Mouse (Mus musculus): ENCODE measurements at regions not wholly inside any gene's neighbourhood (a gene's known extent, or its start where the extent isn't known, plus 50 kb on each side); places are given as distances from the start of the nearest gene placed in this dataset.

DNA sequence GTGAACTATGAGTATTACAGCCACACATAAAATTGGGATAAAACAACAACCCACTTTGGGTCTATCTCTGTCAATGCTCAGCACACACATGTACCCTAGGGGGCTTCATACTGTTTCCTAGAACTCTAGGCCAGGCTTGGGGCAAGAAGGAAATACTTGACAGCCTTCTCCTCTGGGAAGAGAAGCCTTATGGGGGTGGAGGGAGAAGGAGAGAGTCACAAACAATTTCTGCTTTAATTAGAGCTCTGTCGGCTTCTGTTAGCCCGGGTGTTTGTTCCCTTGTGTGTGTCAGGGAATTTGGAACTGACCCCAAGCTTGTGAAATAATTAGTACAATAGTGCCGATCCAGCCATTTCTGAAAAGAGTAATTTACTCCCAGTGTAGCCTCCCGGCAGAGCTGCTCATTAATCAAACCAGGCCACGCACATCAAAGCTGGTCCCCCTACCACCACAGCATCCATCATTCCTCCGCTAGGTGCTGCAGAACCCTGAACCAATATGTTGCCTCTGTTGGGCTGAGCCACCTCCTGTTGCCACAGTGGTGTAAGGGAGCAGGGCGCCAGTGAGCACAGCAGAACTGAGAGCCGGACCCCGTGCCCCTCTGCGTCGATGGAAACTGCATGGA is 307.3 kb downstream of the Tmem114 start:
- TF ChIP-seq EP300 (optimal IDR thresholded peaks at IDR 0.05) (no peak), CTCF (IDR thresholded peaks at IDR 0.05; ENCODE audit: low read depth) (no peak)
- H3K36me3 ChIP-seq (ENCODE audit: control insufficient read depth, insufficient read depth, low read length): no peaks in the 10 kb centered on the region
- no peak overlapping the region for H3K9ac ChIP-seq (ENCODE audit: low read length)
- no peaks in the 10 kb centered on the region for H3K27me3 ChIP-seq (ENCODE audit: control insufficient read depth, insufficient read depth, low read length)
- no peak overlapping the region for H3K4me3 ChIP-seq (ENCODE audit: low read depth, low read length)
- no peaks in the 10 kb centered on the region for H3K9me3 ChIP-seq (ENCODE audit: control insufficient read depth, low read length)
- H3K4me1 ChIP-seq (replicated peaks; ENCODE audit: control insufficient read depth, insufficient read depth): no peaks in the 10 kb centered on the region
- H3K4me2 ChIP-seq (replicated peaks; ENCODE audit: low read depth): no peak overlapping the region
- H3K27ac ChIP-seq (replicated peaks): no peak overlapping the region
- DNase-seq (ENCODE audit: low spot score) (no peak), ATAC-seq (ENCODE audit: low FRiP score, low TSS enrichment) (no peak)
- whole genome bisulfite sequencing: 45% methylated on average over 11 of the region's 11 CpGs

DNA sequence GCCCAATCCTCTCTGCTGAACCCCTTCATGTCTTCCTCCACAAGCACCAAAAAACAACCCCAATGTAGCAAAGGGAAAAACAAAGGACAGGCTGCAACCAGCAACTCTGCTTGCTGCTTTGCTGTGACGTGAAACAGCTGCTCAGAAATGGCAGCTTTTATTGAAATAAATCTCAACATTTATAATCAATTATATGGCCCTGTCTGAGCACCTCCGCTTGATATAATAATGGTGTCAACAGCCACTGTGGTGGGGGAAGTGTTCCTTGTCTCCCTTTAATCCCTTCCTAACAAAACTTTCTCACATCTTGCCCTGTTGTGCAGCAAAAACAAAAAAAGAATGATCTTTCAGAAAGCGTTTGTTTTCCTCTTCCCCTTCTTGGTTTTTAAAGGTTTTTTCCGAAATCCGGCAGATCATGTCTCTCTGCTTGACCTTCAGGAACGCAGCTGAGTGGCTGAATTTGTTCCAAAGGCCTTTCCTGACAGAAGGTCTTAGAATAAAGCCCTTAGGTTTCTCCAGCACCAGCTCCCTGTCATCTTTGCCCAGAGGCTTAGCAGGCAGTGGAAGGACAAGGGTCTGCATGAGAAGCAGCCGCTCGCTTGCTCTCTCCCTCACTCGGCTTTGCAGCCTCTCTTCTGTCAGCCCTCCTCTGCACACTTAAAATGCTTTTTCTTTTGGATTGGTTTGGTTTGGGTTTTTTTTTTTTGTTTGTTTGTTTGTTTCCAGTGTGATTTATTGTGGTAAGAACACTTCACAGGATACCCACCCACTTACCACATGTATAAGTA is 313.4 kb downstream of the Tmem114 start:
- Histone ChIP-seq H3K4me2 (replicated peaks; ENCODE audit: low read depth) (no peak overlapping the region), H3K27ac (replicated peaks) (no peak overlapping the region), H3K27me3 (ENCODE audit: control insufficient read depth, insufficient read depth, low read length) (no peaks in the 10 kb centered on the region), H3K4me1 (replicated peaks; ENCODE audit: control insufficient read depth, insufficient read depth) (no peaks in the 10 kb centered on the region), H3K4me3 (ENCODE audit: low read depth, low read length) (no peak overlapping the region), H3K36me3 (ENCODE audit: control insufficient read depth, insufficient read depth, low read length) (no peaks in the 10 kb centered on the region), H3K9ac (ENCODE audit: low read length) (no peak overlapping the region), H3K9me3 (ENCODE audit: control insufficient read depth, low read length) (no peaks in the 10 kb centered on the region)
- TF ChIP-seq CTCF (IDR thresholded peaks at IDR 0.05; ENCODE audit: low read depth): no peak
- no peak for TF ChIP-seq EP300 (optimal IDR thresholded peaks at IDR 0.05)
- 39% methylated on average over 9 of the region's 9 CpGs for WGBS
- DNase-seq (ENCODE audit: low spot score) (no peak), ATAC-seq (ENCODE audit: low FRiP score, low TSS enrichment) (no peak)

DNA sequence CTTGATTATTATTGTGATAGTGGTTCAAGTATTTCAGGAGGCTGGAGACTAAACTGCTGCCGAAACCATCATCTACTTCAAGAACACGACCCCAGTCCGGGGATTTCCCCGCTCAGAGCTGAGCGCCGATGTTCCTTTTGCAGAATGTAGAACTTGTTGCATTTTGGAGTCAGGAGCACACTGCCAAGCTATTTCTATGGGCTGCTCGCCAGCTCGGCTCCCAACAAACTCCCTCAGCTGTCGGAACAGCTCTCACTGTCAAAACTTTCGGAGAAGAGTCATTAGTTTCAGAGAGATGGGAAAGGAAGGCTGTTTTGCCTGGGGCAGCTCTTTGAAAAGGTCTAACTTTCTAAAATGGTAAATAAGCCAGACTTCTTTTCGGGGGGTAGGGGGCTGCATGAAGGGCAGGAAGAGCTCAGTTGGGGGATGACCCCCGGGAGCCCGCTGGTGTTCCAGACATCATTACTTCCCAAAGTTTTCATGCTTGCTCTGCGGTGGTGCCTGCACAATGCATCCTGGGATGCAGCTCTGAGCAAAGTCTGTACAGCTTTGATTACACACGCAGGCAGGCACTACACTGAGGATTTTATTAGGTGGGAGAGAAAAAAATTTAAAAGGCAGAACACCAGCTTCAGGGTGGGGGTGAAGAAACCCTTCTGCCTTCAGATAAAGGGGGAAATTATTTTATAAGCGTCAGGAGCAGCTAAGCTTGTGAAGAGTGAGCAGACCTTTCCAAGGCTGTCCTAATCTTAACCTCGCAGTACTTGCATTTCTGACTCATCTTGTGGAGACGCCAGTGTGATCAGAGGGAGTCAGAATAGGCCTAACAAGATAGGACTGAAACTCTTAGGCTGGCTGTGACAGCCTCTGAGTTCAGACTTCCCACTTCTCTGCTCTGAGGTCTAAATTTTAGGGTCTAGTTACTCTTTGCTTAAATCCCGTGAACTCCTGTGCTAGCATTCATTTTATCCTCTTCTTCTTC is 316.5 kb downstream of the Tmem114 start:
- Histone ChIP-seq H3K36me3 (ENCODE audit: control insufficient read depth, insufficient read depth, low read length) (no peaks in the 10 kb centered on the region), H3K4me1 (replicated peaks; ENCODE audit: control insufficient read depth, insufficient read depth) (no peaks in the 10 kb centered on the region)

DNA sequence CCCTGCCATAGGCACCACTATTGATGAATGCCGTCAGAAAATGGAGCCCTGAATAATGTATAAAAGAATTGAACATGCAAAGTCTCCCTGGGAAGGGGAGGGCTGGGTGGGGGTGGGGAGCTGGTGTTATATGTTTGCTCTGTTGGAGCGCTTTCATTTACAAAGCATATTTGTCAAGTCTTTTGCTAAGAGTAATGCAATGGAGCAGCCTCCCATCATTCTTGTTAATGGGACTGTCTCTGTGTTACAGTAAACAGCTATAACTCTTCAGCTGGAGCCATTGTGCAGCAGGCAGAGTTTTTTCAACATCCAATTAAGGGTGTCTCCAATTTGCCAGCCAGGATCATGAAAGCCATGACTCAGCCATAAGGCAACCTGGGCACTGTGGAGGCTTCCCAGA is 345.9 kb downstream of the Tmem114 start:
- Histone ChIP-seq H3K27me3 (ENCODE audit: control insufficient read depth, insufficient read depth, low read length) (no peaks in the 10 kb centered on the region), H3K36me3 (ENCODE audit: control insufficient read depth, insufficient read depth, low read length) (no peaks in the 10 kb centered on the region), H3K4me3 (ENCODE audit: low read depth, low read length) (no peak overlapping the region), H3K4me1 (replicated peaks; ENCODE audit: control insufficient read depth, insufficient read depth) (no peaks in the 10 kb centered on the region), H3K4me2 (replicated peaks; ENCODE audit: low read depth) (no peak overlapping the region), H3K9me3 (ENCODE audit: control insufficient read depth, low read length) (no peaks in the 10 kb centered on the region), H3K27ac (replicated peaks) (no peak overlapping the region), H3K9ac (ENCODE audit: low read length) (no peak overlapping the region)
- TF ChIP-seq CTCF (IDR thresholded peaks at IDR 0.05; ENCODE audit: low read depth): no peak
- no peak for TF ChIP-seq EP300 (optimal IDR thresholded peaks at IDR 0.05)
- WGBS: 66% methylated on average over 2 of the region's 2 CpGs
- no peak for DNase-seq (ENCODE audit: low spot score)
- no peak for ATAC-seq (ENCODE audit: low FRiP score, low TSS enrichment)

More for the DNA sequence above, 316.5 kb downstream of the Tmem114 start:
- H3K4me2 ChIP-seq (replicated peaks; ENCODE audit: low read depth): peak overlapping the region; percentile 34
- no peak for ATAC-seq (ENCODE audit: low FRiP score, low TSS enrichment)
- DNase-seq (ENCODE audit: low spot score): peak; percentile 19
- no peaks in the 10 kb centered on the region for H3K27me3 ChIP-seq (ENCODE audit: control insufficient read depth, insufficient read depth, low read length)
- no peak for TF ChIP-seq CTCF (IDR thresholded peaks at IDR 0.05; ENCODE audit: low read depth)
- TF ChIP-seq EP300 (optimal IDR thresholded peaks at IDR 0.05): no peak
- WGBS: 43% methylated on average over 19 of the region's 19 CpGs
- H3K4me3 ChIP-seq (ENCODE audit: low read depth, low read length): no peak overlapping the region
- H3K27ac ChIP-seq (replicated peaks): no peak overlapping the region
- no peak overlapping the region for H3K9ac ChIP-seq (ENCODE audit: low read length)
- H3K9me3 ChIP-seq (ENCODE audit: control insufficient read depth, low read length): no peaks in the 10 kb centered on the region

DNA sequence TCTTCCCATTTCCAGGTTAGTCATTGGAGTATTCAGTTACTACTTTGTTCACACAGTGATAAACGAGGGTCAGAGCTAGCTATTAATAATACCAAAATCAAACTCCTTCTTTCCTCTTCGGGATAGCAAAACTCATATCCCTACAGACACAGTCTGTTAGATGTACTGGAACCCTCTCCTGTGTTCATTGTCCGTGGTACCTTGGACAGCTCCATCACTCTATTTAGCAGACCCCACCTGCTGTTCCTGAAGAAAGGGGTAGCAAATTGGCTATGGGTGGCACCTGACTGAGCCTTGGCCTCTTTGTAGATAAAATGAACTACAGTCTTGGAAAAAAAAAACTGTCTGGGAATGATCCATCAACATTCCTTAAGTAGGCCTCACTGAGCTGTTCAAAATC is 346.5 kb downstream of the Tmem114 start:
- TF ChIP-seq EP300 (optimal IDR thresholded peaks at IDR 0.05): no peak
- TF ChIP-seq CTCF (IDR thresholded peaks at IDR 0.05; ENCODE audit: low read depth): no peak
- no peaks in the 10 kb centered on the region for H3K9me3 ChIP-seq (ENCODE audit: control insufficient read depth, low read length)
- H3K4me2 ChIP-seq (replicated peaks; ENCODE audit: low read depth): no peak overlapping the region
- no peaks in the 10 kb centered on the region for H3K36me3 ChIP-seq (ENCODE audit: control insufficient read depth, insufficient read depth, low read length)
- 49% methylated on average over 3 of the region's 3 CpGs for WGBS
- no peaks in the 10 kb centered on the region for H3K27me3 ChIP-seq (ENCODE audit: control insufficient read depth, insufficient read depth, low read length)
- no peak overlapping the region for H3K4me3 ChIP-seq (ENCODE audit: low read depth, low read length)
- H3K4me1 ChIP-seq (replicated peaks; ENCODE audit: control insufficient read depth, insufficient read depth): no peaks in the 10 kb centered on the region
- DNase-seq (ENCODE audit: low spot score) (no peak), ATAC-seq (ENCODE audit: low FRiP score, low TSS enrichment) (no peak)
- H3K9ac ChIP-seq (ENCODE audit: low read length): no peak overlapping the region
- no peak overlapping the region for H3K27ac ChIP-seq (replicated peaks)
